Comparison of ENCODE assay signal across 8 mouse cellular contexts in the genomic region with DNA sequence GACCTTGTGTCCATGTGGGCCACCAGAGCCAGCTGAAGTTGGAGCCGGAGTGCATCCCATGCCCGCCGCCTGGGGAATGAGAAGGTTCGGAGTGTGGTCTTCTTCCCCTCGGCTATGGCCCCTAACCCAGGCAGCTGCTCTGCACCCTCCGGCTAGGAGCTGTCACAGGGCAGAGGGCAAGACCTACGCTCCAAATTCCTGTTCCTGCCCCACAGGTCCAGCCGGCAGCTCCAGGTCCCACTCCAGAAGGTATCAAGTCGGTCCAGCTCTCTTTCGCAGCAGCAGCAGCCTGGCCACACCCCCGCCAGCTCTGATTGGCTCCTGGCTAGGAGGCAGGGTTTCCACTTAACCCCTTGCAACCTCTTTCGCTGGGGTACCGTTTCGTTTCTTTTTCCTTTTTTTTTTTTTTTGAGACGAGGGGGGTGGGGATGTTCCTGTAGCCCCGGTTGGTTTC. TPM values are rescaled to one million over a fixed set of nuclear protein-coding genes. Genes with fewer than 3 reads are reported as not detected.
A peak's percentile ranks its signal among the peaks of the same experiment; 100 is the strongest.
DNase-seq lines count a peak whose midpoint lies in the region; ATAC-seq and TF ChIP-seq lines count a peak whose summit lies in the region.

No protein-coding gene starts in this region.

- H3K4me2 ChIP-seq in kidney, embryonic 14.5 days (replicated peaks; ENCODE audit: low read depth, low read length) = peak overlapping the region; percentile 92
- peak overlapping the region; percentile 96 for H3K4me2 ChIP-seq in stomach, embryonic 16.5 days (ENCODE audit: low read depth, low read length)

- H3K27me3 ChIP-seq in heart, embryonic 10.5 days (ENCODE audit: insufficient read depth, poor library complexity, severe bottlenecking) = peaks cover 53% of the 10 kb centered on the region
- H3K27me3 ChIP-seq in kidney, embryonic 14.5 days (ENCODE audit: control insufficient read depth, insufficient read depth, low read length) = peaks cover 34% of the 10 kb centered on the region
- no peaks in the 10 kb centered on the region for H3K27me3 ChIP-seq in liver, adult 2 months (ENCODE audit: control insufficient read depth, insufficient read depth, low read length)
- H3K27me3 ChIP-seq in stomach, embryonic 16.5 days (ENCODE audit: control insufficient read depth, insufficient read depth, low read length) = peaks cover 22% of the 10 kb centered on the region

- H3K9ac ChIP-seq in kidney, embryonic 14.5 days (ENCODE audit: low read depth, low read length) = peak overlapping the region; percentile 42; the same call in 1 of the 2 replicates
- peak overlapping the region; percentile 65 for H3K9ac ChIP-seq in liver, adult 2 months (ENCODE audit: low read depth, low read length)
- peak overlapping the region; percentile 66 for H3K9ac ChIP-seq in stomach, embryonic 16.5 days (ENCODE audit: low read length)

- peak; percentile 71 for DNase-seq in 416B (ENCODE audit: low read depth)
- peak; percentile 52 for DNase-seq in adrenal gland, postnatal 4 days (ENCODE audit: low spot score in 2 of 2)
- DNase-seq in heart, embryonic 10.5 days (ENCODE audit: low spot score) = no peak
- DNase-seq in liver, adult 2 months (ENCODE audit: extremely low read depth, low read depth, low spot score) = peak; percentile 75

- H3K79me2 ChIP-seq in liver, adult 2 months (ENCODE audit: control insufficient read depth, insufficient read depth, low read length) = no peaks in the 10 kb centered on the region

- no peaks in the 10 kb centered on the region for H3K4me1 ChIP-seq in embryonic fibroblast, embryonic 13.5 days (ENCODE audit: control insufficient read depth, insufficient read depth, low read length)
- H3K4me1 ChIP-seq in heart, embryonic 10.5 days = peaks cover 30% of the 10 kb centered on the region
- peaks cover 20% of the 10 kb centered on the region for H3K4me1 ChIP-seq in kidney, embryonic 14.5 days (ENCODE audit: control insufficient read depth, insufficient read depth, low read length)
- H3K4me1 ChIP-seq in liver, adult 2 months (ENCODE audit: control insufficient read depth, insufficient read depth, low read length) = 0 out of 2 replicates have a peak, but pooled peaks cover 2% of the 10 kb centered on the region
- peaks cover 18% of the 10 kb centered on the region for H3K4me1 ChIP-seq in stomach, embryonic 16.5 days (ENCODE audit: control insufficient read depth, insufficient read depth, low read length)

- peak overlapping the region; percentile 40 for H3K4me3 ChIP-seq in embryonic fibroblast, embryonic 13.5 days (ENCODE audit: insufficient read depth, low read length)
- H3K4me3 ChIP-seq in heart, embryonic 10.5 days = peak overlapping the region; percentile 71
- peak overlapping the region; percentile 48 for H3K4me3 ChIP-seq in kidney, embryonic 14.5 days (ENCODE audit: low read length)
- peak overlapping the region; percentile 56 for H3K4me3 ChIP-seq in liver, adult 2 months (ENCODE audit: insufficient read depth, low read depth, low read length)
- peak overlapping the region; percentile 59 for H3K4me3 ChIP-seq in stomach, embryonic 16.5 days (replicated peaks; ENCODE audit: low read length)

- no peak overlapping the region for H3K27ac ChIP-seq in embryonic fibroblast, embryonic 13.5 days (ENCODE audit: insufficient read depth, low read length)
- peak overlapping the region; percentile 72; the same call in 1 of the 2 replicates for H3K27ac ChIP-seq in heart, embryonic 10.5 days
- no peak overlapping the region for H3K27ac ChIP-seq in kidney, embryonic 14.5 days (ENCODE audit: low read depth, low read length)
- H3K27ac ChIP-seq in liver, adult 2 months (replicated peaks; ENCODE audit: insufficient read depth, low read depth, low read length) = peak overlapping the region; percentile 58
- no peak overlapping the region for H3K27ac ChIP-seq in stomach, embryonic 16.5 days (ENCODE audit: low read length)

- peak; percentile 50; the same call in 1 of the 2 replicates for TF ChIP-seq POLR2A in embryonic fibroblast, embryonic 13.5 days (IDR thresholded peaks at IDR 0.05; ENCODE audit: low read depth, low read length)
- TF ChIP-seq POLR2A in liver, adult 2 months (IDR thresholded peaks at IDR 0.05; ENCODE audit: extremely low read depth, insufficient read depth, low read length) = peak; percentile 71

- no peaks in the 10 kb centered on the region for H3K9me3 ChIP-seq in heart, embryonic 10.5 days
- H3K9me3 ChIP-seq in kidney, embryonic 14.5 days (ENCODE audit: control insufficient read depth, low read length) = no peaks in the 10 kb centered on the region
- H3K9me3 ChIP-seq in stomach, embryonic 16.5 days (replicated peaks; ENCODE audit: control insufficient read depth, low read length) = no peaks in the 10 kb centered on the region

- TF ChIP-seq CTCF in embryonic fibroblast, embryonic 13.5 days (IDR thresholded peaks at IDR 0.05; ENCODE audit: borderline replicate concordance, insufficient read depth, low read length) = no peak
- no peak for TF ChIP-seq CTCF in liver, adult 2 months (IDR thresholded peaks at IDR 0.05; ENCODE audit: low read depth, low read length)

- peak; percentile 79 for ATAC-seq in kidney, embryonic 14.5 days (ENCODE audit: low FRiP score, low TSS enrichment)
- peak; percentile 79 for ATAC-seq in monocyte, adult 5-6 weeks (replicated peaks; ENCODE audit: insufficient number of reproducible peaks, low FRiP score, low TSS enrichment, poor library complexity, severe bottlenecking)
- peak; percentile 81 for ATAC-seq in stomach, embryonic 16.5 days (ENCODE audit: insufficient read depth, low FRiP score)

- no peaks in the 10 kb centered on the region for H3K36me3 ChIP-seq in heart, embryonic 10.5 days
- no peaks in the 10 kb centered on the region for H3K36me3 ChIP-seq in kidney, embryonic 14.5 days (ENCODE audit: control insufficient read depth, insufficient read depth, low read length)
- no peaks in the 10 kb centered on the region for H3K36me3 ChIP-seq in liver, adult 2 months (ENCODE audit: control insufficient read depth, insufficient read depth, low read length)
- no peaks in the 10 kb centered on the region for H3K36me3 ChIP-seq in stomach, embryonic 16.5 days (ENCODE audit: control insufficient read depth, insufficient read depth, low read length)

- WGBS in heart, embryonic 10.5 days = 0% methylated on average over 16 of the region's 16 CpGs
- 1% methylated on average over 16 of the region's 16 CpGs for WGBS in kidney, embryonic 14.5 days
- WGBS in liver, adult 2 months = under 1% methylated on average over 16 of the region's 16 CpGs
- under 1% methylated on average over 16 of the region's 16 CpGs for WGBS in stomach, embryonic 16.5 days

RNA-seq across cellular contexts. Expression of a gene that starts 11.3 kb away (rescaled TPM):
- 1 to 10 TPM; 1.4 to 1.5 TPM for total RNA-seq in adrenal gland, postnatal 4 days (2021)
- 0.58 TPM in 2 replicates for polyA plus RNA-seq in embryonic fibroblast, embryonic 13.5 days (2011; ENCODE audit: insufficient read length, low read depth, missing spikeins)
- polyA plus RNA-seq in heart, embryonic 10.5 days (2016; fragmentation: Nextera tagmentation; extraction: Ambion mirVana) = 1.9 and 2.8 TPM in 2 replicates
- polyA plus RNA-seq in kidney, embryonic 14.5 days (2014; fragmentation: Nextera tagmentation; extraction: Ambion mirVana) = 0.20 and 0.23 TPM in 2 replicates
- 0.47 and 1.6 TPM in 2 replicates for total RNA-seq in liver, adult 2 months (2014; rRNA removed)
- 5.6 and 6.6 TPM in 2 replicates for polyA plus RNA-seq in liver, adult 2 months (2012; rRNA removed)
- total RNA-seq in monocyte, adult 5-6 weeks (2017) = 0.29 TPM in 1 of 3 replicates, not detected in the others
- 1.7 and 2.1 TPM in 2 replicates for polyA plus RNA-seq in stomach, embryonic 16.5 days (2015; fragmentation: Nextera tagmentation; extraction: Ambion mirVana)

RNA-seq across cellular contexts. Expression of a gene that starts 23.8 kb away (rescaled TPM):
- 10 to 100 TPM; 13.9 to 14.9 TPM for total RNA-seq in adrenal gland, postnatal 4 days (2021)
- 15.9 and 20.7 TPM in 2 replicates for polyA plus RNA-seq in embryonic fibroblast, embryonic 13.5 days (2011; ENCODE audit: insufficient read length, low read depth, missing spikeins)
- 8.0 and 9.6 TPM in 2 replicates for polyA plus RNA-seq in heart, embryonic 10.5 days (2016; fragmentation: Nextera tagmentation; extraction: Ambion mirVana)
- 8.4 and 12.3 TPM in 2 replicates for polyA plus RNA-seq in kidney, embryonic 14.5 days (2014; fragmentation: Nextera tagmentation; extraction: Ambion mirVana)
- total RNA-seq in liver, adult 2 months (2014; rRNA removed) = 74.7 and 78.2 TPM in 2 replicates
- 79.3 and 116 TPM in 2 replicates for polyA plus RNA-seq in liver, adult 2 months (2012; rRNA removed)
- total RNA-seq in monocyte, adult 5-6 weeks (2017) = 0.64 to 3.8 TPM (median 1.5 TPM) in 3 replicates
- polyA plus RNA-seq in stomach, embryonic 16.5 days (2015; fragmentation: Nextera tagmentation; extraction: Ambion mirVana) = 24.7 and 24.8 TPM in 2 replicates

RNA-seq across cellular contexts. Expression of a gene that starts 29.3 kb away (rescaled TPM):
- total RNA-seq in adrenal gland, postnatal 4 days (2021) = 10 to 100 TPM; 33.4 to 35.2 TPM
- not detected in 2 replicates for polyA plus RNA-seq in embryonic fibroblast, embryonic 13.5 days (2011; ENCODE audit: insufficient read length, low read depth, missing spikeins)
- polyA plus RNA-seq in heart, embryonic 10.5 days (2016; fragmentation: Nextera tagmentation; extraction: Ambion mirVana) = 0.09 and 0.36 TPM in 2 replicates
- polyA plus RNA-seq in kidney, embryonic 14.5 days (2014; fragmentation: Nextera tagmentation; extraction: Ambion mirVana) = 0.09 and 0.11 TPM in 2 replicates
- total RNA-seq in liver, adult 2 months (2014; rRNA removed) = under 0.01 and 0.07 TPM in 2 replicates
- not detected in 2 replicates for polyA plus RNA-seq in liver, adult 2 months (2012; rRNA removed)
- not detected in 3 replicates for total RNA-seq in monocyte, adult 5-6 weeks (2017)
- polyA plus RNA-seq in stomach, embryonic 16.5 days (2015; fragmentation: Nextera tagmentation; extraction: Ambion mirVana) = 0.91 and 1.1 TPM in 2 replicates

RNA-seq across cellular contexts. Expression of a gene that starts 57.4 kb away (rescaled TPM):
- 1 to 10 TPM in 1 of 2 experiments, under 1 TPM in 1; 0.56 to 2.1 TPM for total RNA-seq in adrenal gland, postnatal 4 days (2021)
- polyA plus RNA-seq in embryonic fibroblast, embryonic 13.5 days (2011; ENCODE audit: insufficient read length, low read depth, missing spikeins) = not detected in 2 replicates
- 47.5 and 77.0 TPM in 2 replicates for polyA plus RNA-seq in heart, embryonic 10.5 days (2016; fragmentation: Nextera tagmentation; extraction: Ambion mirVana)
- 0.88 and 1.4 TPM in 2 replicates for polyA plus RNA-seq in kidney, embryonic 14.5 days (2014; fragmentation: Nextera tagmentation; extraction: Ambion mirVana)
- 0.09 TPM in 1 of 2 replicates, not detected in the other for total RNA-seq in liver, adult 2 months (2014; rRNA removed)
- not detected in 2 replicates for polyA plus RNA-seq in liver, adult 2 months (2012; rRNA removed)
- not detected in 3 replicates for total RNA-seq in monocyte, adult 5-6 weeks (2017)
- 0.37 and 1.4 TPM in 2 replicates for polyA plus RNA-seq in stomach, embryonic 16.5 days (2015; fragmentation: Nextera tagmentation; extraction: Ambion mirVana)

Comparison
In these comparisons a context has a peak if more than half of its experiments do, and no peak if none do; other contexts are left out.
1. H3K27ac ChIP-seq: peak in heart, embryonic 10.5 days (single experiment) and liver, adult 2 months (single experiment); none in embryonic fibroblast, embryonic 13.5 days (single experiment), kidney, embryonic 14.5 days (single experiment) and stomach, embryonic 16.5 days (single experiment).
2. Peak in every context shown above with its lines, with median percentiles within 50 percentile points of each other: H3K4me3 ChIP-seq, ATAC-seq and H3K9ac ChIP-seq.